Mouse (Mus musculus): ENCODE results near the gene Pter.

DNA sequence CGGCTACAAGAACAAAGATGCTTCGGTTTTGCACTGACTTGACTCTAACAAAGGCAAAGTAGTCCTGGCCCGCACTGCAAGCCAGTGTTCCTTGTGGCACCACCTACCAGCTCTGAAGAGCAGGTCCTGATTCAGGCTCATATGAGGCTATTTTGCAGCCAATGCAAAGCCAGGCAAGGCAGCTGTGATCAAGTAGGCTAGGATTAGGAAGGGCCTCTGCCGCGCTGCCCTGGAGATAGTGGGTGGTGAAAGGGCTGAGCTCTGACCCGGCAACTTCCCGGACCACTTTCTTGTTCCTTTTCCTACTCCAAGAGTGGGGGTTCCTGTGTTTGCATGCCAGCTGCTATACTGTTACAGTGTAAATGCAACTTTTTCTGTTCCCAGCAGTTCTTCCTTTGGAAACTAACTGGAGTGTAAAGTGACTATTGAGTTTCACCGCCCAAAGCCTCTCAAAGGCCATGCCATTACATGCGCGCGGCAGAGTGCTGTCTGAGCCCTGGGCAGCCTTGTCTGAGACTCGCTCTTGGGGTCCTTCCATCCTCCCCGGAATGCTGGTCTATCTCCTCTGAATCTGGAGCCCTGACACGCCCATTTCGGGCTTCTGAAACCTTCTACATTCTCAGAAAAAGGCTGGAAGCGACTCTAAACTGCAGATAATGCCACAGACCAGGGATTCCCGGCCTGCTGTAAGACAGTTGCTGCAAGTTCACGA is 85.6 kb downstream of the Pter start:
- no peak for TF ChIP-seq CTCF (conservative IDR thresholded peaks at IDR 0.05; ENCODE audit: low read length)
- no peak for TF ChIP-seq NANOG (IDR thresholded peaks at IDR 0.05; ENCODE audit: borderline replicate concordance, low read length)
- no peak for TF ChIP-seq POU5F1 (IDR thresholded peaks at IDR 0.05; ENCODE audit: borderline replicate concordance, low read length)
